Mouse (Mus musculus) hindbrain, embryonic 12.5 days (tissue): Measurements from ENCODE around the gene H2-T23. TPM values are rescaled to one million over a fixed set of nuclear protein-coding genes. Genes with fewer than 3 reads are reported as not detected.
"Not testable (repeated sequence)": the region's sequence is repeated elsewhere in the genome, so short reads cannot be mapped to it uniquely, and the experiment has no call there.

Experiments used
- ATAC-seq: fragments of 200-750 bp; cut with Nextera tagmentation; 2 replicates; pipeline ENCODE4 v1.8.0; 2017; ENCODE audit warnings: moderate TSS enrichment; ENCODE audit not compliant: low FRiP score
- H3K27ac ChIP-seq: fragments of 300-500 bp; sonication (generic); 2 replicates; pipeline ENCODE4 v1.5.1; 2016; ENCODE audit warnings: mild to moderate bottlenecking
- H3K27me3 ChIP-seq: fragments of 300-500 bp; sonication (generic); 2 replicates; pipeline ENCODE4 v1.6.1; 2016; ENCODE audit warnings: mild to moderate bottlenecking
- H3K36me3 ChIP-seq: fragments of 300-500 bp; sonication (generic); 2 replicates; pipeline ENCODE4 v1.6.1; 2016; ENCODE audit warnings: mild to moderate bottlenecking
- H3K4me1 ChIP-seq: fragments of 300-500 bp; sonication (generic); 2 replicates; pipeline ENCODE4 v1.6.1; 2016
- H3K4me2 ChIP-seq: fragments of 300-500 bp; sonication (generic); replicated peaks from 2 replicates; pipeline ENCODE4 v1.6.1; 2016; ENCODE audit warnings: mild to moderate bottlenecking
- H3K4me3 ChIP-seq: fragments of 300-500 bp; sonication (generic); 2 replicates; pipeline ENCODE4 v1.5.1; 2016; ENCODE audit warnings: mild to moderate bottlenecking
- H3K9ac ChIP-seq: fragments of 300-500 bp; sonication (generic); 2 replicates; pipeline ENCODE4 v1.6.1; 2016; ENCODE audit warnings: mild to moderate bottlenecking, moderate library complexity
- H3K9me3 ChIP-seq: fragments of 300-500 bp; sonication (generic); replicated peaks from 2 replicates; pipeline ENCODE4 v1.6.1; 2016; ENCODE audit warnings: mild to moderate bottlenecking
- WGBS: fragments of 180-500 bp; shearing (Covaris S2); methylation state at CpG from one replicate; pipeline ENCODE4 v1.1.7; 2016; 5-methylcytosine and 5-hydroxymethylcytosine counted together
- polyA plus RNA-seq: library from polyadenylated mRNA; unstranded; fragments of >200 nt; fragmentation: Nextera tagmentation; extraction: Ambion mirVana; gene quantifications from 2 replicates; pipeline ENCODE4 v1.2.1, GENCODE M21; 2016

H2-T23 gene
- polyA plus RNA-seq, 1 experiment from 2014 or later: 5.1 TPM

DNA sequence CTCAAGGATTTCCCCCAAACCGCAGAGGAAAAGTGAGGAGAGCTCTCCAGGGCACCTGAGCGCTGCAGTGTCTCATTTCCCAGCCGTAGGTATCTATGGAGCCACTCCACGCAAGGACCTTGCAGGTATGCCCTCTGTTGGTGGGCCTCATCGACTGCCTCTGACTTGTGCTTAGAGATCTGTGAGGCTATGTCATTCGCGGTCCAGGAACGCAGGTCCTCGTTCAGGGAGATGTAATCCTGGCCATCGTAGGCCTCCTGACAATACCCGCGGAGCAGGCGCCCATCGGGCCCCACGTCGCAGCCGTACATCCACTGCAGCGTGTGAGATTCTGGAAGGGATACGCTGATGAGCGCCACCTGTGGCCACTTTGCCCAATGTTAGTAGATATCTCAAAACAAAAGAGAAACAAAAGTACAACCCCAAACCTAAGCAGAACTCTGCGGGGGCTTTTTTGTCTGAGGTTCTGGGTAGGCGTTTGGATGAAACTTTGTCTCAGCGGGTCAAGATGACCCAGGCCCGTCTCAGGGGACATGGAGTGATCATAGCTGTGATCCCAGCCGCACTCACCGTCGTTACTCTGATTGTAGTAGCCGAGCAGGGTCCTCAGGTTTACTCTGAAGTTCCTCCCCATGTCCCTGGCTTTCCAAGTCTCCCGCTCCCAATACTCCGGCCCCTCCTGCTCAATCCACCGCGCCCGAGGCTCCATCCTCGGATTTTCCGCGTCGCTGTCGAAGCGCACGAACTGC is 898 bp downstream of the H2-T23 start:
- H3K36me3 ChIP-seq, H3K4me1 ChIP-seq, H3K27me3 ChIP-seq, H3K9me3 ChIP-seq, H3K27ac ChIP-seq: not testable (repeated sequence)
- peak; percentile 75 for ATAC-seq
- 2% methylated on average over 40 of the region's 40 CpGs for WGBS
- peak overlapping the region; percentile 43 for H3K4me3 ChIP-seq
- H3K4me2 ChIP-seq: peak overlapping the region; percentile 79
- H3K9ac ChIP-seq: peak overlapping the region; percentile 54

DNA sequence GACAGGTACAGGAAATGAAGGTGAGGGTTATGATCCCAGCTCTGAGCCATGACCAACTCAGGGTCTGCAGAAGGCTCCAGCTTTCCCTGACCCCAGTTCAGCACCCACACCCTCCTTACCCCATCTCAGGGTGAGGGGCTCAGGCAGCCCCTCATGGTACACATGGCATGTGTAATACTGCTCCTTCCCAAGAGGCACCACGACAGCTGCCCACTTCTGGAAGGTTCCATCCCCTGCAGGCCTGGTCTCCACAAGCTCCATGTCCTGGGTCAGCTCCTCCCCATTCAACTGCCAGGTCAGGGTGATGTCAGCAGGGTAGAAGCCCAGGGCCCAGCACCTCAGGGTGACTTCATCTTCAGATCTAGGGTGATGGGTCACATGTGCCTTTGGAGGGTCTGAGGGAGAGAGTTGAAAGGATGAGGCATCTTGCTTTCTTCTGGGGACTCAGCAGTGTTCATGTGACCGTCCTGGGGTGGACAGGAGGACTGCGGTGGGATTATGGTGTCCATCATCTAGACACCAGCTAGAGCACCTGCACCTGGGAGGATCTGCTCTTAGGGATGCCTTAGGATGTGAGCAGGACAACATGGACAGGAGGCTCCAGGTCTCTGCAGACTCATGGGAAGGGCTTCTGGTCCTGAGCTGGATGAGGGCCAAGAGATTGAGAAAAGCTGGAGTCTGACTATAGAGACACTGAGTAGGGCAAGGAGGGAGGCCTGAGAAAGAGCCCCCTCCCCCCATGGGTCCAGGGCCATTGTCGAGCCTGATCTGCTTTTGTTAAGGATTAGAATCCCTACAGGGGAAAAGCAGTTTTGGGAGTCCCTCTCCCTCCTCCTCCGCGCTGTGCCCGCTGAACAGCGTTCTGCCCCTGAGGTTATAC is 1.7 kb downstream of the H2-T23 start:
- peak overlapping the region; percentile 79 for H3K4me2 ChIP-seq
- ATAC-seq: 0 out of 2 replicates have a peak, but pooled peaks have one; percentile 1
- not testable (repeated sequence) for H3K9me3 ChIP-seq, H3K27me3 ChIP-seq, H3K36me3 ChIP-seq, H3K9ac ChIP-seq, H3K27ac ChIP-seq
- WGBS: 42% methylated on average over 8 of the region's 8 CpGs
- peaks cover 13% of the 10 kb centered on the region for H3K4me1 ChIP-seq
- peak overlapping the region; percentile 43 for H3K4me3 ChIP-seq

DNA sequence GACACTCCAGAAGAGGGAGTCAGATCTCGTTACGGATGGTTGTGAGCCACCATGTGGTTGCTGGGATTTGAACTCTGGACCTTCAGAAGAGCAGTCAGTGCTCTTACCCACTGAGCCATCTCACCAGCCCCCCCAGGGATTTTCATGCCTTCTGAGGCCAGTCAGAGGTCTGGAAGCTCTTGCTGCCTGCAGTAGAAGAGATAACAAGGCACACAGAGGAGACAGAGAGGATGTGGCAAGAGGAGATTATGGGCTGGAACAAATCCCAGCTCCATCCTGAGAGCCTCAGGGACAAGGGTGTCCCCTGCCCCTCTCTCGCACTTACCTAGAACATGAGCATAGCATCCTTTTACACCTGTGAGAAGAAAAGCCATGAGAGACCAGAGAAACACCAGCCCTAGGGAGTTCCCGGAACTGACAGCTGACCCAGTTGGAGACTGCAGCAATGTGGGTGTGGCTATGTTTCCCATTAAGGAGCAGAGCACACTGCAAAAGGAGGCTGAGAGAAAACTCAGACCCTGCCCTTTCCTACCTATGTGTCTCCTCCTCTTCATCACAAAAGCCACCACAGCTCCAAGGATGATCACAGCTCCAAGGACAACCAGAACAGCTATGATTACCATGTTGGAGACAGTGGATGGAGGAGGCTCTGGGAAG is 2.5 kb downstream of the H2-T23 start:
- not testable (repeated sequence) for H3K36me3 ChIP-seq, H3K27ac ChIP-seq, H3K27me3 ChIP-seq, ATAC-seq, H3K9ac ChIP-seq, H3K9me3 ChIP-seq, H3K4me3 ChIP-seq, H3K4me2 ChIP-seq
- 83% methylated on average over 4 of the region's 4 CpGs for WGBS
- peaks cover 14% of the 10 kb centered on the region for H3K4me1 ChIP-seq

DNA sequence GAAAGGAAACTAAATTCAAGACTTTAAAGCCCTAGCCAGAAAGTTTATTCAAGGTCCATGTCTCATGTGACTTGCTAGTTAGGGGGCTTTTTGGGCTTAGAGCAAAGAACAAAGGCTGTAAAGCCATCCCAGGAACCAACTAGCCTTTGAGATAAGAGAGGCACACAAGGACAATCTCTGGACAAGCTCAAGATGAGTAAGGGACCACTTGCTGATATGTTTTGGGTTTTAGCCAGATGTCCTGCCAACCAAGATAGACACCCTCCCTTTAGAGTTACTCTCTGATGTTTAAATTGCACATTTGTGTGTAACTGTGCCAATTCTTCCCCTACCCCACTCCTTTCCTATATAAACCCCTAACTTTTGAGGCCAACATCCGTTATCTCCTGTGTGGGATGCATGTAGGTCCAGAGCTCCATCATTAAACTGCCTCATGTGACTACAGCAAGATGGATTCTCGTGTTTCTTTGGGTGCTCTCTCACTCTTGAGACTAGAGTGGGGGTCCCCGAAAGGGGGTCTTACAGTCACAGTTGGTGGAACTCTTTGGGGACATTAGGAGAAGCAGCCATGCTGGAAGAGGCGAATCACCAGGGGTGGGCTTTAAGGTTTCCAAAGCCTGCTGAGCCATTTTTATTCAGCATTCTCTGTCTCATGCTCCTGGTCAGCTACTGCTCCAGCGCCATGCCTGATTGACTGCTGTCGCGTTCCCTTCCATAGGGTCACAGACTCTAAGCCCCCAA is 3.6 kb downstream of the H2-T23 start:
- peaks cover 14% of the 10 kb centered on the region for H3K4me1 ChIP-seq
- no peaks in the 10 kb centered on the region for H3K36me3 ChIP-seq
- WGBS: 79% methylated on average over 7 of the region's 7 CpGs
- no peak overlapping the region for H3K27ac ChIP-seq
- no peak overlapping the region for H3K4me2 ChIP-seq
- ATAC-seq: no peak
- peaks cover 8% of the 10 kb centered on the region for H3K27me3 ChIP-seq
- no peak overlapping the region for H3K9ac ChIP-seq
- H3K9me3 ChIP-seq: no peaks in the 10 kb centered on the region
- no peak overlapping the region for H3K4me3 ChIP-seq

DNA sequence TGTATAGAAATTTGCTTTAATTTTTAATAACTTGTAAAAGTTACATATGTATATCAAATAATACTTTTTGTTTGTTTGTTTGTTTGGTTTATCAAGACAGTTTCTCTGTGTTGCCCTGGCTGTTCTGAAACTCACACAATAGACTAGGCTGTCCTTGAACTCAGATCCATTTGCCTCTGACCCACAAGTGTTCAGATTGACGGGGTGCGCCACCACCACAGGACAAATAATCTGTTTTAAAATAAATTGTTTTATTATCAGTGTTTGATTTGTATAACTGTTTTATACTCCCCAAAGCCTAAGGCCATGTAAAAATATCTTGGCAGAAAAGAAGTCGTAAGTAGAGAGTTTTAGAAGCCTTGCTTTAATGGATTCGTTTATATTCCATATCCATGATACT is 5.0 kb downstream of the H2-T23 start:
- no peak for ATAC-seq
- H3K9ac ChIP-seq: no peak overlapping the region
- no peaks in the 10 kb centered on the region for H3K9me3 ChIP-seq
- no peak overlapping the region for H3K4me2 ChIP-seq
- H3K27ac ChIP-seq: no peak overlapping the region
- H3K4me3 ChIP-seq: no peak overlapping the region
- peaks cover 8% of the 10 kb centered on the region for H3K27me3 ChIP-seq
- 91% methylated on average over 4 of the region's 4 CpGs for WGBS
- peaks cover 14% of the 10 kb centered on the region for H3K4me1 ChIP-seq
- H3K36me3 ChIP-seq: no peaks in the 10 kb centered on the region

DNA sequence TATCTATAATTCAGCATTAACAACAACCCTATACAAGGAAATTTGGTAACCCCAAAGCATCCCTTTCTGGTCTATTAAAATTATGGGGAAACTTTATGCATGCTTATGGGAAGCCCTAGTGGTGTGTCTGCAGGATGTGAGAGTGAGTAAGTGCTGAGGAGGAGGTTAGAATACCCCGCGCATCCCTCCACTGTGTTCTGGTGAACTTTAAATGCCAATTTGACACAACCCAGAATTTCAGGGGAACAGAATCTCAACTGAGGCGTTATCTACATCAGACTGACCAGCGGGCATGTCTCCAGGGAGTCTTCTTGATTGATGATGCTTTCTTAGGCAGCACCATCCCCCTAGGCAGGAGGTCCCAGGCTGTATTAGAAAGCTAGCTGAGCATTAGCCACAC is 6.8 kb downstream of the H2-T23 start:
- H3K4me3 ChIP-seq: no peak overlapping the region
- WGBS: 53% methylated on average over 4 of the region's 4 CpGs
- H3K9ac ChIP-seq: no peak overlapping the region
- H3K4me2 ChIP-seq: no peak overlapping the region
- H3K9me3 ChIP-seq: no peaks in the 10 kb centered on the region
- no peak overlapping the region for H3K27ac ChIP-seq
- no peak for ATAC-seq
- H3K36me3 ChIP-seq: no peaks in the 10 kb centered on the region
- peaks cover 6% of the 10 kb centered on the region for H3K4me1 ChIP-seq
- no peaks in the 10 kb centered on the region; the same call in 1 of the 2 replicates for H3K27me3 ChIP-seq

DNA sequence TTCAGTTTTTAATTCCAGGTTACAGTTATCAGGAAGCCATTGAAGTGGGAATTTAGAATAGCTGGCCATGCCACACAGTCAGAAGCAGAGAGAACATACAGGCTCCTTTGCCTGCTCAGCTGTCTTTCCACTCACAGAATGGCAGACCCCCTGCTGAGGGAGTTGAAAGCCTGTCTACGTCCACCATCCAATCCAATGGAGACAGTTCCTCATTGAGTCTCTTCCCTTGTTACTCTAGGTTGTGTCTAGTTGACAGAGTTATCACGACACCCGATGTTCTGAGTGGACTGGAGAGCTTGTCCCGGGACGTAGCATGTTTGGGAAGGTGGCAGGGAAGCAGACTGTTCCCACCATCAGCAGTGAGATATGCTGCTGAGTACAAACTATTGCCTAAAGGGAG is 7.5 kb downstream of the H2-T23 start:
- Histone ChIP-seq H3K36me3 (no peaks in the 10 kb centered on the region), H3K4me3 (no peak overlapping the region), H3K9ac (no peak overlapping the region), H3K27ac (no peak overlapping the region), H3K9me3 (no peaks in the 10 kb centered on the region), H3K4me1 (peaks cover 9% of the 10 kb centered on the region), H3K4me2 (no peak overlapping the region), H3K27me3 (no peaks in the 10 kb centered on the region)
- no peak for ATAC-seq
- WGBS: 51% methylated on average over 5 of the region's 5 CpGs

DNA sequence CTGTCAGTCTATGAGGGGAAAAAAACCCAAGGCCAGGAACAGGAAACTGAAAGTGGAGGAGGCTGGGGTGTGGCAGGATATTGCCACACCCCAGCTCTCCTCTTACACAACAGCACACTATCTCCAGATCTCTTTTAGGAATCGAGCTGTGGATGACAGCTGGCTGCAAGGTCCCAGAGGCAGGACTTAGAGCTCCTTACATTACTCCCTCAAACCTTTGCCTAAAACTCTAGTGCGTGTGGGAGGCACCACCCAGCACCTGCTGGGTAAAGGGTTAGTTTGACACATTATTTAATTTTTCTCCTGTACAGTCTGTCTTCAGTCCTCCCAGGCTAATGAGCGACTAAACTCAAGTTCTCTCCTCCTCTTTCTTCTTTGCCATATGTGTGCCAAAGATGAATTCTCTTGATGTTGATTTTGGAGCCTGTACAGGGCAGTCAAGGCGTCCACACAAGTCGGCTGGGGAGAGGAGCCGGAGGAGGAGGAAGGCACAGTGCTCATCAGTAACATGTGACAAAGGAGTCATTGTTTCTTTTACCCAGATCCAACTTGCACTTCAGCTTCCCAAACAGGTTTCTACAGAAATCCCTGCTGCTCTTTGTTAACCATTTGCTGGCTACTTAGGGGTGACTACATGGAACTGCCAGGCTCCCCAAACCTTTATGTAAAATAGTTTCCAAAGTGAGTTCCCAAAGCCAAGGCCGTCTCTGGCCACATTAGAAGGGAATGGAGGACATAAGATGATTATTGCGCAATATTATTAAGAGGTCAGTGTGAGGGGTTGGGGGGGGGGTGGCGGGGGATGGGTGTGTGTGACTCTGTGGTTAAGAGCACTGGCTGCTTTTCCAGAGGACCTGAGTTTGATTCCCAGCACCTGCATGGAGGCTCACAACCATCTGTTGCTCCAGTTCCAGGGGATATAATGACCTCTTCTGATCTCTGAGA is 8.7 kb downstream of the H2-T23 start:
- Histone ChIP-seq H3K4me3 (no peak overlapping the region), H3K27ac (no peak overlapping the region; the same call in 1 of the 2 replicates), H3K9ac (no peak overlapping the region), H3K4me2 (0 out of 2 replicates have a peak overlapping the region, but pooled peaks have one; percentile 11), H3K36me3 (no peaks in the 10 kb centered on the region), H3K9me3 (no peaks in the 10 kb centered on the region), H3K27me3 (no peaks in the 10 kb centered on the region), H3K4me1 (peaks cover 9% of the 10 kb centered on the region)
- 65% methylated on average over 9 of the region's 9 CpGs for WGBS
- no peak for ATAC-seq

DNA sequence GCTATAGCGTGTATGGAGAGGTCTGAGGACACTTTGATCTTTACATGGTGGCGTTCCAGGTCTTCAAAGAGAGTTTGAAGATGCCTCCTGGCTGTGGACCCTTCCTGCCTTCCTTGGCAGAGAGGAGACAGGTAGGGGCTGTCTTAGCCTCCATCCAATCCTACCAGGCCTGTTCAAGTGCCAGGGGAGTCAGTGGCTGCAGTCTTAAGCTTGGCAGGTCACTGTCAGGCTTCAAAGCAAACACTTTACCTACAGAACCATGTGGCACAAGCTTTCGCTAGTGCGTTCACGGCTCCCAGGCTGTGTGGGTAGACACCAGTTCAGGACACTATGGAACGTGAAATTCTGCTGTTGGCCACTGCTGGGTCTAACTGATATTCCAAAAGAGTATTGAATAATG is 9.7 kb downstream of the H2-T23 start:
- no peak for ATAC-seq
- H3K9me3 ChIP-seq: no peaks in the 10 kb centered on the region
- H3K27me3 ChIP-seq: no peaks in the 10 kb centered on the region
- H3K27ac ChIP-seq: no peak overlapping the region
- H3K9ac ChIP-seq: no peak overlapping the region
- H3K4me2 ChIP-seq: no peak overlapping the region
- WGBS: 92% methylated on average over 6 of the region's 6 CpGs
- H3K4me1 ChIP-seq: peaks cover 9% of the 10 kb centered on the region
- H3K4me3 ChIP-seq: no peak overlapping the region
- no peaks in the 10 kb centered on the region for H3K36me3 ChIP-seq

DNA sequence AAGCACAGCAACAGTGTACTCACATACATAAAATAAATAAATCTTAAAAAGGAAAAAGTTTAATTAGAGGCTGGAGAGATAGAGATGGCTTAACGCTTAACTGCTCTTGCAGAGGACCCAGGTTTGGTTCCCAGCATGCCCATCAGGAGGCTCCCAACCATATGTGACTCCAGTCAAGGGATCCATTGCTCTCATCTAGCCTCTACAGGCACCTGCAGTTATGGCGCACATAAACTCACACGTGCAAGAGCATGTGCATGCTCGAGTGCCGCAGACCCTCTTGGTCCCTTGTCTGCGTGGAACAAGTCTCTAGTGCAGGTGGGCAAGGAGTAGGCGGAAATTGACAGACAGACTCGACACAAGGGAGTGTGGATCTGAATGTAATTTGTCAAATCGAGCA is 10.6 kb downstream of the H2-T23 start:
- Histone ChIP-seq H3K4me2 (no peak overlapping the region), H3K27ac (no peak overlapping the region), H3K4me1 (peaks cover 9% of the 10 kb centered on the region), H3K9me3 (no peaks in the 10 kb centered on the region), H3K27me3 (no peaks in the 10 kb centered on the region), H3K9ac (no peak overlapping the region), H3K4me3 (no peak overlapping the region), H3K36me3 (no peaks in the 10 kb centered on the region)
- 94% methylated on average over 9 of the region's 9 CpGs for WGBS
- ATAC-seq: no peak

DNA sequence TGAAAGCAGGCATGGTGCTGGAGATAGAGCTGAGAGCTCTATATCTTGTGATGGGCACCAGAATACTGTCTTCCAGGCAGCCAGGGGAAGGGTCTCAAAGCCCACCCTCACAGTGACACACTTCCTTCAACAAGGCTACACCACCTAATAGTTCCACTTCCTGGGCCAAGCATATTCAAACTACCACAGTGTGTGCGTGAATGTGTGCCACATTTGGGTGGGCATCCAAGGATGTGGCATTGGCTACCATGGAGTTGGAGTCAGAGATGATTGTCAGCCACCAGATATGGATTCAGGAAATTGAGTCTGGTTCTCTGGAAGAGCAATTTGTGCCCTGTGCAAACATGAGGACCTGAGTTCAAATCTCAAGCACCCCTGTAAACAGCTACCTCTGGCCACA is 11.3 kb downstream of the H2-T23 start:
- peak overlapping the region; percentile 12; the same call in 1 of the 2 replicates for H3K4me2 ChIP-seq
- no peaks in the 10 kb centered on the region for H3K9me3 ChIP-seq
- no peak for ATAC-seq
- H3K9ac ChIP-seq: no peak overlapping the region
- 93% methylated on average over 1 of the region's 1 CpGs for WGBS
- H3K27ac ChIP-seq: no peak overlapping the region
- no peak overlapping the region for H3K4me3 ChIP-seq
- H3K36me3 ChIP-seq: no peaks in the 10 kb centered on the region
- H3K4me1 ChIP-seq: peaks cover 8% of the 10 kb centered on the region
- H3K27me3 ChIP-seq: no peaks in the 10 kb centered on the region
